Mouse (Mus musculus) heart, embryonic 15.5 days (tissue): ENCODE data around the gene Clic1. TPM values are rescaled to one million over a fixed set of nuclear protein-coding genes. Genes with fewer than 3 reads are reported as not detected.

ENCODE experiments used
- polyA plus RNA-seq: library from polyadenylated mRNA; unstranded; fragments of >200 nt; fragmentation: Nextera tagmentation; extraction: Ambion mirVana; gene quantifications from 2 replicates; pipeline ENCODE4 v1.2.1, GENCODE M21; 2015

Gene Clic1
- polyA plus RNA-seq, 1 experiment from 2014 or later = 307 TPM

Other genes with a start within 250 kb of the Clic1 start
- 0.93 TPM in 1 of 2 replicates, not detected in the other for gene Cyp21a1, start 245.4 kb upstream of the Clic1 start, polyA plus RNA-seq
- gene Stk19, start 213.0 kb upstream of the Clic1 start, polyA plus RNA-seq = 19.4 and 23.4 TPM in 2 replicates
- gene Dxo, start 212.9 kb upstream of the Clic1 start, polyA plus RNA-seq = 32.0 and 40.8 TPM in 2 replicates
- 23.6 and 35.9 TPM in 2 replicates for gene Skiv2l, start 199.8 kb upstream of the Clic1 start, polyA plus RNA-seq
- 53.3 and 70.9 TPM in 2 replicates for gene Nelfe, start 199.6 kb upstream of the Clic1 start, polyA plus RNA-seq
- gene Cfb, start 187.4 kb upstream of the Clic1 start, polyA plus RNA-seq = 1.8 and 4.3 TPM in 2 replicates
- 1.1 and 1.8 TPM in 2 replicates for gene Zbtb12, start 170.5 kb upstream of the Clic1 start, polyA plus RNA-seq
- not detected in 2 replicates for gene Gm20547, start 167.9 kb upstream of the Clic1 start, polyA plus RNA-seq
- 2.0 and 3.3 TPM in 2 replicates for gene C2, start 151.7 kb upstream of the Clic1 start, polyA plus RNA-seq
- 31.7 and 48.8 TPM in 2 replicates for gene Ehmt2, start 151.5 kb upstream of the Clic1 start, polyA plus RNA-seq
- 0.08 TPM in 1 of 2 replicates, not detected in the other for gene Slc44a4, start 135.5 kb upstream of the Clic1 start, polyA plus RNA-seq
- 16.1 and 19.9 TPM in 2 replicates for gene Neu1, start 118.7 kb upstream of the Clic1 start, polyA plus RNA-seq
- 0.16 and 0.30 TPM in 2 replicates for gene Hspa1b, start 90.7 kb upstream of the Clic1 start, polyA plus RNA-seq
- not detected in 2 replicates for gene Gm20481, start 80.1 kb upstream of the Clic1 start, polyA plus RNA-seq
- gene Hspa1a, start 77.8 kb upstream of the Clic1 start, polyA plus RNA-seq = 3.5 and 4.8 TPM in 2 replicates
- gene Hspa1l, start 77.3 kb upstream of the Clic1 start, polyA plus RNA-seq = 2.1 and 2.6 TPM in 2 replicates
- gene Lsm2, start 68.1 kb upstream of the Clic1 start, polyA plus RNA-seq = 116 and 132 TPM in 2 replicates
- gene Vars, start 49.0 kb upstream of the Clic1 start, polyA plus RNA-seq = 43.0 and 89.7 TPM in 2 replicates
- gene Vwa7, start 33.4 kb upstream of the Clic1 start, polyA plus RNA-seq = 0.24 and 0.31 TPM in 2 replicates
- gene Sapcd1, start 21.9 kb upstream of the Clic1 start, polyA plus RNA-seq = 1.4 and 2.8 TPM in 2 replicates
- 2.7 and 3.8 TPM in 2 replicates for gene Msh5, start 3.2 kb upstream of the Clic1 start, polyA plus RNA-seq
- 168 and 202 TPM in 2 replicates for gene Ddah2, start 9.1 kb downstream of the Clic1 start, polyA plus RNA-seq
- gene Ly6g6c, start 15.4 kb downstream of the Clic1 start, polyA plus RNA-seq = 0.14 TPM in 1 of 2 replicates, not detected in the other
- 0.77 and 0.81 TPM in 2 replicates for gene Mpig6b, start 16.2 kb downstream of the Clic1 start, polyA plus RNA-seq
- gene Ly6g6e, start 26.9 kb downstream of the Clic1 start, polyA plus RNA-seq = 0.29 and 0.31 TPM in 2 replicates
- 2.2 and 2.4 TPM in 2 replicates for gene Ly6g6d, start 28.1 kb downstream of the Clic1 start, polyA plus RNA-seq
- gene Ly6g6f, start 35.6 kb downstream of the Clic1 start, polyA plus RNA-seq = 0.16 and 0.29 TPM in 2 replicates
- 64.7 and 80.1 TPM in 2 replicates for gene Abhd16a, start 39.3 kb downstream of the Clic1 start, polyA plus RNA-seq
- gene Ly6g5c, start 58.3 kb downstream of the Clic1 start, polyA plus RNA-seq = 0.41 TPM in 1 of 2 replicates, not detected in the other
- 0.31 and 0.66 TPM in 2 replicates for gene Ly6g5b, start 65.5 kb downstream of the Clic1 start, polyA plus RNA-seq
- 10.0 and 13.8 TPM in 2 replicates for gene Gpank1, start 71.5 kb downstream of the Clic1 start, polyA plus RNA-seq
- 200 and 211 TPM in 2 replicates for gene Csnk2b, start 72.1 kb downstream of the Clic1 start, polyA plus RNA-seq
- gene D17H6S53E, start 76.4 kb downstream of the Clic1 start, polyA plus RNA-seq = 10.1 and 11.2 TPM in 2 replicates
- 0.57 and 4.7 TPM in 2 replicates for gene Apom, start 82.1 kb downstream of the Clic1 start, polyA plus RNA-seq
- 40.8 and 44.0 TPM in 2 replicates for gene Bag6, start 85.2 kb downstream of the Clic1 start, polyA plus RNA-seq
- gene Prrc2a, start 114.9 kb downstream of the Clic1 start, polyA plus RNA-seq = 95.1 and 142 TPM in 2 replicates
- gene Aif1, start 126.1 kb downstream of the Clic1 start, polyA plus RNA-seq = 7.5 and 9.6 TPM in 2 replicates
- 8.1 and 12.2 TPM in 2 replicates for gene Lst1, start 138.5 kb downstream of the Clic1 start, polyA plus RNA-seq
- 1.5 and 4.8 TPM in 2 replicates for gene Ltb, start 144.5 kb downstream of the Clic1 start, polyA plus RNA-seq
- gene Tnf, start 152.0 kb downstream of the Clic1 start, polyA plus RNA-seq = 0.43 TPM in 1 of 2 replicates, not detected in the other
- 0.09 and 0.62 TPM in 2 replicates for gene Lta, start 155.4 kb downstream of the Clic1 start, polyA plus RNA-seq
- 0.35 and 0.48 TPM in 2 replicates for gene Gm16181, start 170.9 kb downstream of the Clic1 start, polyA plus RNA-seq
- 8.9 and 9.4 TPM in 2 replicates for gene Atp6v1g2, start 183.7 kb downstream of the Clic1 start, polyA plus RNA-seq
- gene Nfkbil1, start 185.8 kb downstream of the Clic1 start, polyA plus RNA-seq = 7.8 and 9.1 TPM in 2 replicates
- gene Ddx39b, start 191.8 kb downstream of the Clic1 start, polyA plus RNA-seq = 213 and 268 TPM in 2 replicates
- 56.6 and 101 TPM in 2 replicates for gene H2-D1, start 212.8 kb downstream of the Clic1 start, polyA plus RNA-seq